18 mouse cellular contexts compared by ENCODE assay signal in the genomic region with DNA sequence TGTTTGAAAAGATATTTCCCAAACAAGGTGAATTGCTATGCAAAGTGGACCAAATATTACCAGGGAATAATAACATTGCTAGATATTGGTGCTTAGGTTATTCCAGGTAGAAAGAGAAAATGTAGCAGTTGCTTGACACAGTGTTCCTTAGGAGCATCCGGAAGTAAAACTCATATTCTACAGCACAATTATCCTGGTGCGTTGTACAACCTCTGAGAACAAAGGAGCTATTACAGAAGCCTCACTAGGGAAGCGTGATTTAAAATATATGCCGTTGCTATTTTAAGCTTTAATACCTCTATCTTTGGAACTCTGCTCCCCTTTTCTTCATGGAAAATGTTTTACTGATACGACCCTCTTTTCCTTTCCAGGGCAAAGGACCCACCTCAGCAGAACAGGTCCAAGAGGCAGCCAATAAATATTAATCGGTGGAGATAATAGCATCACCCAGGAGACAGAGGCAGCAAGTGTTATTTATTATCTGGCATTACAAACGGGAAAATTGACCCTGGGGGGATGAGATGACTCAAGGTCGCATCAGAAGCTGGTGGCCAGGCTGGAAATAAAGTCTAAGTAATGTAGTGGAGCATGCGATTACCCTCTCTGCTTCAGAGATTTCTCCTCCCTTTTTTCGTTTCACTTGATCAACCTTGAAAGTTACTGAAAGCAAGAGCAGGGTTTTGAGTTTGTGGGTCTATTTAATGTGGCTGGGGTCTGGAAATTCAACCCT. TPM values are rescaled to one million over a fixed set of nuclear protein-coding genes. Genes with fewer than 3 reads are reported as not detected.
A peak's percentile ranks its signal among the peaks of the same experiment; 100 is the strongest.
DNase-seq lines count a peak whose midpoint lies in the region; ATAC-seq lines count a peak whose summit lies in the region.
"Had no signal": no experiment of that assay in that cellular context is flagged by ENCODE, and none has a peak within 500 bp of the region (broad histone marks: within the 10 kb centered on the region; RNA-seq: fewer than 3 reads in every experiment).

No protein-coding gene starts in this region.

- peak; percentile 9 for DNase-seq in adrenal gland, adult 8-10 months
- no peak for DNase-seq in adrenal gland, postnatal 25 days
- DNase-seq in kidney, adult 11 months = peak; percentile 15
- no peak for DNase-seq in kidney, adult 18-20 months
- peak; percentile 13 for DNase-seq in adrenal gland, postnatal 14 days
- peak; percentile 41 for DNase-seq in mesoderm, embryonic 11.5 days (ENCODE audit: low read depth, low spot score)
- DNase-seq in B cell, adult 2 months = no peak
- DNase-seq: cerebellum, adult 9-11 months; heart, adult 11 months; heart, postnatal 4 days; lung, postnatal 10 days; thymus, postnatal 36 days had no signal

- no peak for ATAC-seq in frontal cortex, adult (ENCODE audit: low TSS enrichment)

RNA-seq across cellular contexts. Expression of a gene that starts 6.4 kb away (rescaled TPM):
- total RNA-seq in adrenal gland, adult 8-10 months (2022) = not detected
- total RNA-seq in adrenal gland, postnatal 25 days (2021) = not detected in 2 replicates
- not detected in 2 replicates for total RNA-seq in adrenal gland, postnatal 14 days (2021)
- total RNA-seq: CH12.LX; gastrocnemius, adult 8-10 months; heart, postnatal 4 days; layer of hippocampus, postnatal 14 days; left cerebral cortex, postnatal 10 days; megakaryocyte-erythroid progenitor cell, adult 5-6 weeks had no signal

RNA-seq across cellular contexts. Expression of a gene that starts 25.2 kb away (rescaled TPM):
- not detected for total RNA-seq in adrenal gland, adult 8-10 months (2022)
- not detected in 2 replicates for total RNA-seq in adrenal gland, postnatal 25 days (2021)
- not detected in 2 replicates for total RNA-seq in adrenal gland, postnatal 14 days (2021)
- total RNA-seq: gastrocnemius, adult 8-10 months; heart, postnatal 4 days; megakaryocyte-erythroid progenitor cell, adult 5-6 weeks had no signal

Comparison
In these comparisons a context has a peak if more than half of its experiments do, and no peak if none do; other contexts are left out.
1. DNase-seq: peak in adrenal gland, adult 8-10 months (single experiment), kidney, adult 11 months (single experiment), adrenal gland, postnatal 14 days (single experiment) and mesoderm, embryonic 11.5 days (single experiment); none in adrenal gland, postnatal 25 days (single experiment), kidney, adult 18-20 months (single experiment) and B cell, adult 2 months (0 of 2).